Mouse (Mus musculus) limb, embryonic 13.5 days (tissue): ENCODE results near the gene Dnajc2. TPM values are rescaled to one million over a fixed set of nuclear protein-coding genes. Genes with fewer than 3 reads are reported as not detected.
"Not testable (repeated sequence)": the region's sequence is repeated elsewhere in the genome, so short reads cannot be mapped to it uniquely, and the experiment has no call there.

ENCODE experiments used
- ATAC-seq: fragments of 200-750 bp; cut with Nextera tagmentation; 2 replicates; pipeline ENCODE4 v1.8.0; 2017; ENCODE audit warnings: low read depth, moderate number of reproducible peaks, moderate TSS enrichment; ENCODE audit not compliant: low FRiP score
- H3K27ac ChIP-seq: fragments of 300-500 bp; sonication (generic); 2 replicates; pipeline ENCODE4 v1.5.1; 2015; ENCODE audit warnings: inconsistent platforms, mild to moderate bottlenecking, moderate library complexity
- H3K27me3 ChIP-seq: fragments of 300-500 bp; sonication (generic); 2 replicates; pipeline ENCODE4 v1.6.1; 2015; ENCODE audit warnings: mild to moderate bottlenecking, inconsistent platforms
- H3K36me3 ChIP-seq: fragments of 300-500 bp; sonication (generic); 2 replicates; pipeline ENCODE4 v1.6.1; 2015; ENCODE audit warnings: inconsistent platforms, mild to moderate bottlenecking, moderate library complexity
- H3K4me1 ChIP-seq: fragments of 300-500 bp; sonication (generic); 2 replicates; pipeline ENCODE4 v1.6.1; 2015; ENCODE audit warnings: inconsistent platforms
- H3K4me2 ChIP-seq: fragments of 300-500 bp; sonication (generic); replicated peaks from 2 replicates; pipeline ENCODE4 v1.6.1; 2015; ENCODE audit warnings: inconsistent platforms, mild to moderate bottlenecking, moderate library complexity
- H3K4me3 ChIP-seq: fragments of 300-500 bp; sonication (generic); 2 replicates; pipeline ENCODE4 v1.5.1; 2015; ENCODE audit warnings: moderate library complexity, mild to moderate bottlenecking, inconsistent platforms
- H3K9ac ChIP-seq: fragments of 300-500 bp; sonication (generic); 2 replicates; pipeline ENCODE4 v1.6.1; 2015; ENCODE audit warnings: mild to moderate bottlenecking, inconsistent platforms
- H3K9me3 ChIP-seq: fragments of 300-500 bp; sonication (generic); 2 replicates; pipeline ENCODE4 v1.6.1; 2016; ENCODE audit warnings: inconsistent platforms
- WGBS: fragments of 180-500 bp; shearing (Covaris S2); methylation state at CpG from one replicate; pipeline ENCODE4 v1.1.7; 2015; 5-methylcytosine and 5-hydroxymethylcytosine counted together
- polyA plus RNA-seq: library from polyadenylated mRNA; unstranded; fragments of >200 nt; fragmentation: Nextera tagmentation; extraction: Ambion mirVana; gene quantifications from 2 replicates; pipeline ENCODE4 v1.2.1, GENCODE M21; 2015

The Dnajc2 gene
- polyA plus RNA-seq, 1 experiment from 2014 or later = 67.5 TPM

- no peak for ATAC-seq
- H3K36me3 ChIP-seq = no peaks in the 10 kb centered on the region
- no peaks in the 10 kb centered on the region for H3K9me3 ChIP-seq
- no peak overlapping the region for H3K9ac ChIP-seq
- H3K4me1 ChIP-seq = peaks cover 6% of the 10 kb centered on the region; the same call in 1 of the 2 replicates
- H3K27me3 ChIP-seq = no peaks in the 10 kb centered on the region
- no peak overlapping the region for H3K4me2 ChIP-seq
- WGBS = 89% methylated on average over 5 of the region's 5 CpGs
- no peak overlapping the region for H3K27ac ChIP-seq
- no peak overlapping the region for H3K4me3 ChIP-seq
Observed at GRCm38 (mm10) chr5:21718546-21718945, 66.5 kb downstream of the Dnajc2 start.

DNA sequence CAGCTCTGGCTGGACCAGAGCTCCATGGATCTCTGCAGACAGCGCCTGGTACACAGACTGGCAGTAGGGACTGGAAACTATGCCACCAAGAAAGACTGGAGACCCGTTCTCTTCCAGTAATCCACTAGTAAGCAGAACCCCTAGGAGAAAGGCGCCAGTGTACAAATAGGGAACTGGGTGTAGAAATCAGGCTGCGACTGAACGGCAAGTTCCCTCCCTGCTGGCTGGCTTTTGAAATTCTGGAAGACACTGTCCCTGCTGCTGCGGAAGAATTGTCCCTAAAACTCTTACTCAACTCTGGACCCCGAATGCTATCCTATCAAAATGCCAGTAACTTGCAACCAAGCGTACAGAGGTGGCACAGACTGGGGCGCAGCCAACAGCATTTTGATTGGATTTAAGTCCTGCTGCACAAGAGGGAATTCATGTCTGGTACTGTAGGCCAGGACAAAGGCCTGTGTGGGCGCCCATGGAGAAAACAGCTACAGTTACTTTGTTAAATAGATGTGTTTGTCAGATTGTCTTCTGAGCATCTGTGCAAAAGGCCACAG is 67.8 kb downstream of the Dnajc2 start:
- 85% methylated on average over 10 of the region's 10 CpGs for WGBS
- Histone ChIP-seq H3K27me3 (no peaks in the 10 kb centered on the region), H3K4me3 (no peak overlapping the region), H3K9ac (no peak overlapping the region), H3K9me3 (no peaks in the 10 kb centered on the region), H3K4me1 (peaks cover 6% of the 10 kb centered on the region; the same call in 1 of the 2 replicates), H3K4me2 (no peak overlapping the region), H3K36me3 (no peaks in the 10 kb centered on the region), H3K27ac (no peak overlapping the region)
- ATAC-seq = no peak

- WGBS = 92% methylated on average over 4 of the region's 4 CpGs
- Histone ChIP-seq H3K27me3 (no peaks in the 10 kb centered on the region), H3K27ac (no peak overlapping the region), H3K9ac (no peak overlapping the region), H3K4me2 (no peak overlapping the region), H3K4me3 (no peak overlapping the region), H3K4me1 (no peaks in the 10 kb centered on the region), H3K36me3 (no peaks in the 10 kb centered on the region), H3K9me3 (no peaks in the 10 kb centered on the region)
- ATAC-seq = no peak
Observed at GRCm38 (mm10) chr5:21714447-21714846, 70.6 kb downstream of the Dnajc2 start.

DNA sequence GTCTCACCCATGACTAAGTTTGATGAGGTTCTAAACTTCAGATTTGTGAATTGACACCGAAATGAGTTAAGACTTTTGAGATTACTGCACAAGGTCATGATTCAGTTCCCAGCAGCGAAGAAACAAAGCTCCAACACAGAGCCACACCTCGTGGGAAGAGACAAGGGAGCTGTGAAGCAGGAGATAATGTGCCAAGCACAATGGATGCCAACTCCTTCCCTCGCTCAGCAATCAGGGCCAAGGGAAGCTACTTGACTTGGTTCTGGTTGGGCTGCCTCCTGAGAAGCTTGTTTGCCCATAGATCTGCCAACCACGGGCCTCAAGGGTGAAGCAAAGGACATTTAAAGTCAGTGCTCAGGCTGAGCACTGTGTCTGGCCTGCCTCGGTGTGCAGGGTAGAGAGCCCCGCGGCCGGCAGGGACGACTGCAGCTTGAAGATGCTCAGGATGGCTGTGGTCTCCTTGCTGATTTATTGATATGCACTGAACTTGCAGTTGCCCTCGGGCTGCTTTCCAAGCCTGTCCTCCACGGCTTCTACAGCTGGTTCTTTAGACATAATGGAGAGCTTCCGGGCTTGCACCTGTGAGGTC is 72.8 kb downstream of the Dnajc2 start:
- WGBS = 69% methylated on average over 13 of the region's 13 CpGs
- Histone ChIP-seq H3K4me3 (no peak overlapping the region), H3K9me3 (no peaks in the 10 kb centered on the region), H3K4me2 (no peak overlapping the region), H3K27ac (no peak overlapping the region), H3K36me3 (no peaks in the 10 kb centered on the region), H3K9ac (no peak overlapping the region), H3K27me3 (no peaks in the 10 kb centered on the region), H3K4me1 (no peaks in the 10 kb centered on the region)
- no peak for ATAC-seq

GRCm38 (mm10) chr5:21708011-21708410 is 77.0 kb downstream of the Dnajc2 start:
- H3K4me3 ChIP-seq, H3K4me1 ChIP-seq, H3K9me3 ChIP-seq, H3K27ac ChIP-seq, H3K36me3 ChIP-seq, H3K27me3 ChIP-seq, ATAC-seq, H3K9ac ChIP-seq, H3K4me2 ChIP-seq: not testable (repeated sequence)
- 88% methylated on average over 8 of the region's 8 CpGs for WGBS

Other genes starting within 250 kb of the Dnajc2 start
- 89.9 and 102 TPM in 2 replicates for gene Lrrc17, start 241.7 kb downstream of the Dnajc2 start, polyA plus RNA-seq
- gene Fbxl13, start 139.6 kb downstream of the Dnajc2 start, polyA plus RNA-seq = 0.08 and 0.24 TPM in 2 replicates
- 54.4 TPM in 2 replicates for gene Armc10, start 139.4 kb downstream of the Dnajc2 start, polyA plus RNA-seq
- gene Napepld, start 83.9 kb downstream of the Dnajc2 start, polyA plus RNA-seq = 2.1 and 2.5 TPM in 2 replicates
- gene Pmpcb, start 48.1 kb downstream of the Dnajc2 start, polyA plus RNA-seq = 91.5 and 94.9 TPM in 2 replicates
- 192 and 201 TPM in 2 replicates for gene Psmc2, start within 50 bp of the Dnajc2 start, polyA plus RNA-seq
- gene Slc26a5, start 80.4 kb upstream of the Dnajc2 start, polyA plus RNA-seq = not detected in 2 replicates